Comparison of ENCODE assay signal across 8 mouse cellular contexts in the genomic region with DNA sequence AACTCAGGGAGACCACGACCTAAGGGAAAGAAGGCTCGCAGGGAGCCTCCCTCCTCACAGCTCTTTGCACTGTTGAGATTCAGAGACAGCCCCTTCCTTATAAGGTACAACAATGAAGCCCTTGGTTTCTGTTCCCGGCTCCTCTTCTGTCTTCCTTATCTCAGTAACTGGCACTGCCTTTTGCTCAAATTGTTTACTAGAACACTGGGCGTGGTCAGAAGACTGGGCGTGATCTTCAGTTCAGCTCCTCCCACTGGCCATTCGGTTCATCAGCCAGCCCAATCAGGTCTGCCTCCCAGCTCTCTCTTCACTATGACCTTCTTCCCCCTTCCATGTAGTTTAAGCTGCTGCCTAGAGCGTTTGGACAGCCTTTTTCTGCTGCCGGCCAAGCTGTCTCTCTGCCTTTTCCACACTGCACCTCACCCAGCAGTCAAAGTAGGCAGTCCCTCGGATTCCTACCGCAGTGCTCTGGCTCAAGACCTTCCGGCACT. TPM values are rescaled to one million over a fixed set of nuclear protein-coding genes. Genes with fewer than 3 reads are reported as not detected.
A peak's percentile ranks its signal among the peaks of the same experiment; 100 is the strongest.
DNase-seq lines count a peak whose midpoint lies in the region; ATAC-seq lines count a peak whose summit lies in the region.

No protein-coding gene starts in this region.

- peak; percentile 92 for DNase-seq in gastrocnemius, adult 18-20 months (ENCODE audit: low spot score)
- no peak for DNase-seq in gastrocnemius, postnatal 4 days (ENCODE audit: low spot score in 2 of 2)
- DNase-seq in forebrain, embryonic 14.5 days (ENCODE audit: low spot score), result peak; percentile 25
- peak; percentile 95 for DNase-seq in liver

- H3K4me3 ChIP-seq in brown adipose tissue, adult 24 weeks (ENCODE audit: insufficient read depth, low read depth, low read length), result peak overlapping the region; percentile 50
- no peak overlapping the region for H3K4me3 ChIP-seq in forebrain, embryonic 14.5 days (ENCODE audit: low read depth, low read length)
- peak overlapping the region; percentile 6; the same call in 1 of the 2 replicates for H3K4me3 ChIP-seq in hindbrain, embryonic 12.5 days
- 0 out of 2 replicates have a peak overlapping the region, but pooled peaks have one; percentile 6 for H3K4me3 ChIP-seq in midbrain, embryonic 15.5 days
- peak overlapping the region; percentile 25 for H3K4me3 ChIP-seq in stomach, embryonic 15.5 days (replicated peaks)

- peak overlapping the region; percentile 69 for H3K27ac ChIP-seq in brown adipose tissue, adult 24 weeks (replicated peaks; ENCODE audit: low read depth, low read length)
- H3K27ac ChIP-seq in forebrain, embryonic 14.5 days (ENCODE audit: low read depth, low read length), result no peak overlapping the region
- H3K27ac ChIP-seq in hindbrain, embryonic 12.5 days, result no peak overlapping the region
- H3K27ac ChIP-seq in midbrain, embryonic 15.5 days, result no peak overlapping the region
- peak overlapping the region; percentile 52 for H3K27ac ChIP-seq in stomach, embryonic 15.5 days

- peak overlapping the region; percentile 20; the same call in 1 of the 2 replicates for H3K4me2 ChIP-seq in forebrain, embryonic 14.5 days (ENCODE audit: low read length)
- peak overlapping the region; percentile 38 for H3K4me2 ChIP-seq in hindbrain, embryonic 12.5 days (replicated peaks)
- peak overlapping the region; percentile 37 for H3K4me2 ChIP-seq in midbrain, embryonic 15.5 days
- H3K4me2 ChIP-seq in stomach, embryonic 15.5 days, result peak overlapping the region; percentile 44

- no peaks in the 10 kb centered on the region for H3K36me3 ChIP-seq in forebrain, embryonic 14.5 days (ENCODE audit: control insufficient read depth, insufficient read depth, low read length)
- no peaks in the 10 kb centered on the region for H3K36me3 ChIP-seq in hindbrain, embryonic 12.5 days
- H3K36me3 ChIP-seq in midbrain, embryonic 15.5 days (replicated peaks), result no peaks in the 10 kb centered on the region
- H3K36me3 ChIP-seq in stomach, embryonic 15.5 days, result no peaks in the 10 kb centered on the region

- H3K9ac ChIP-seq in forebrain, embryonic 14.5 days (ENCODE audit: low read length), result no peak overlapping the region
- no peak overlapping the region for H3K9ac ChIP-seq in hindbrain, embryonic 12.5 days
- no peak overlapping the region for H3K9ac ChIP-seq in midbrain, embryonic 15.5 days
- H3K9ac ChIP-seq in stomach, embryonic 15.5 days, result peak overlapping the region; percentile 5; the same call in 1 of the 2 replicates

- WGBS in forebrain, embryonic 14.5 days, result 15% methylated on average over 11 of the region's 11 CpGs
- WGBS in hindbrain, embryonic 12.5 days, result 17% methylated on average over 11 of the region's 11 CpGs
- WGBS in midbrain, embryonic 15.5 days, result 15% methylated on average over 11 of the region's 11 CpGs
- whole genome bisulfite sequencing in stomach, embryonic 15.5 days, result 12% methylated on average over 11 of the region's 11 CpGs

- H3K27me3 ChIP-seq in forebrain, embryonic 14.5 days (replicated peaks; ENCODE audit: control insufficient read depth, insufficient read depth, low read length), result no peaks in the 10 kb centered on the region
- H3K27me3 ChIP-seq in hindbrain, embryonic 12.5 days, result no peaks in the 10 kb centered on the region
- H3K27me3 ChIP-seq in midbrain, embryonic 15.5 days (replicated peaks), result no peaks in the 10 kb centered on the region
- no peaks in the 10 kb centered on the region for H3K27me3 ChIP-seq in stomach, embryonic 15.5 days (replicated peaks)

- peaks cover 2% of the 10 kb centered on the region; the same call in 1 of the 2 replicates for H3K4me1 ChIP-seq in brown adipose tissue, adult 24 weeks (ENCODE audit: control insufficient read depth, insufficient read depth, insufficient read length, low read length)
- peaks cover 2% of the 10 kb centered on the region; the same call in 1 of the 2 replicates for H3K4me1 ChIP-seq in forebrain, embryonic 14.5 days (ENCODE audit: control insufficient read depth, insufficient read depth, low read length)
- H3K4me1 ChIP-seq in hindbrain, embryonic 12.5 days, result no peaks in the 10 kb centered on the region
- peaks cover 6% of the 10 kb centered on the region; the same call in 1 of the 2 replicates for H3K4me1 ChIP-seq in midbrain, embryonic 15.5 days
- peaks cover 10% of the 10 kb centered on the region; the same call in 1 of the 2 replicates for H3K4me1 ChIP-seq in stomach, embryonic 15.5 days

- ATAC-seq in forebrain, embryonic 14.5 days, result no peak
- no peak for ATAC-seq in hindbrain, embryonic 12.5 days (ENCODE audit: low FRiP score)
- ATAC-seq in midbrain, embryonic 15.5 days (replicated peaks), result no peak
- ATAC-seq in stomach, embryonic 15.5 days (ENCODE audit: insufficient read depth, low FRiP score, low read depth), result peak; percentile 79; the same call in 1 of the 2 replicates

- no peaks in the 10 kb centered on the region for H3K9me3 ChIP-seq in forebrain, embryonic 14.5 days (replicated peaks; ENCODE audit: control insufficient read depth, low read length)
- no peaks in the 10 kb centered on the region for H3K9me3 ChIP-seq in hindbrain, embryonic 12.5 days (replicated peaks)
- no peaks in the 10 kb centered on the region for H3K9me3 ChIP-seq in midbrain, embryonic 15.5 days
- H3K9me3 ChIP-seq in stomach, embryonic 15.5 days, result no peaks in the 10 kb centered on the region

RNA-seq across cellular contexts. Expression of a gene that starts 19.3 kb away (rescaled TPM):
- 10 to 100 TPM; 33.4 to 44.6 TPM for total RNA-seq in gastrocnemius, adult 18-20 months (2021)
- total RNA-seq in gastrocnemius, postnatal 4 days (2021), result 10 to 100 TPM; 70.0 to 71.5 TPM
- polyA plus RNA-seq in brown adipose tissue, adult 24 weeks (2012; ENCODE audit: insufficient read depth, insufficient read length, missing spikeins), result 328 and 347 TPM in 2 replicates
- 76.8 and 83.2 TPM in 2 replicates for polyA plus RNA-seq in forebrain, embryonic 14.5 days (2014; fragmentation: Nextera tagmentation; extraction: Ambion mirVana)
- polyA plus RNA-seq in hindbrain, embryonic 12.5 days (2016; fragmentation: Nextera tagmentation; extraction: Ambion mirVana), result 69.3 and 75.5 TPM in 2 replicates
- polyA plus RNA-seq in midbrain, embryonic 15.5 days (2015; fragmentation: Nextera tagmentation; extraction: Ambion mirVana), result 65.8 and 71.8 TPM in 2 replicates
- 107 and 115 TPM in 2 replicates for polyA plus RNA-seq in stomach, embryonic 15.5 days (2015; fragmentation: Nextera tagmentation; extraction: Ambion mirVana)

RNA-seq across cellular contexts. Expression of a gene that starts 34.1 kb away (rescaled TPM):
- total RNA-seq in gastrocnemius, adult 18-20 months (2021), result 1 to 10 TPM; 5.6 to 5.8 TPM
- total RNA-seq in gastrocnemius, postnatal 4 days (2021), result 10 to 100 TPM; 11.6 to 12.6 TPM
- 11.7 and 12.8 TPM in 2 replicates for polyA plus RNA-seq in brown adipose tissue, adult 24 weeks (2012; ENCODE audit: insufficient read depth, insufficient read length, missing spikeins)
- 34.8 and 35.1 TPM in 2 replicates for polyA plus RNA-seq in forebrain, embryonic 14.5 days (2014; fragmentation: Nextera tagmentation; extraction: Ambion mirVana)
- polyA plus RNA-seq in hindbrain, embryonic 12.5 days (2016; fragmentation: Nextera tagmentation; extraction: Ambion mirVana), result 33.0 and 37.7 TPM in 2 replicates
- polyA plus RNA-seq in midbrain, embryonic 15.5 days (2015; fragmentation: Nextera tagmentation; extraction: Ambion mirVana), result 32.8 and 36.3 TPM in 2 replicates
- 57.0 and 57.7 TPM in 2 replicates for polyA plus RNA-seq in stomach, embryonic 15.5 days (2015; fragmentation: Nextera tagmentation; extraction: Ambion mirVana)

Comparison
In these comparisons a context has a peak if more than half of its experiments do, and no peak if none do; other contexts are left out.
1. DNase-seq: peak in gastrocnemius, adult 18-20 months (single experiment), forebrain, embryonic 14.5 days (single experiment) and liver (single experiment); none in gastrocnemius, postnatal 4 days (0 of 2).
2. H3K27ac ChIP-seq: peak in brown adipose tissue, adult 24 weeks (single experiment) and stomach, embryonic 15.5 days (single experiment); none in forebrain, embryonic 14.5 days (single experiment), hindbrain, embryonic 12.5 days (single experiment) and midbrain, embryonic 15.5 days (single experiment).
3. Peak in every context shown above with its lines, with median percentiles within 50 percentile points of each other: H3K4me2 ChIP-seq.